Mouse (Mus musculus) neural tube, embryonic 14.5 days (tissue): Measurements from ENCODE around the gene Slc30a2. TPM values are rescaled to one million over a fixed set of nuclear protein-coding genes. Genes with fewer than 3 reads are reported as not detected.

Source experiments
- ATAC-seq: fragments of 200-750 bp; cut with Nextera tagmentation; 2 replicates; pipeline ENCODE4 v1.8.0; 2017; ENCODE audit warnings: low read depth, mild to moderate bottlenecking, moderate TSS enrichment, moderate library complexity
- H3K27ac ChIP-seq: fragments of 300-500 bp; sonication (generic); 2 replicates; pipeline ENCODE4 v1.5.1; 2014; ENCODE audit warnings: low read depth, mild to moderate bottlenecking, control low read depth, low read length, moderate library complexity, mixed read lengths
- H3K27me3 ChIP-seq: fragments of 300-500 bp; sonication (generic); 2 replicates; pipeline ENCODE4 v1.6.1; 2014; ENCODE audit warnings: low read length; ENCODE audit not compliant: control insufficient read depth, insufficient read depth
- H3K36me3 ChIP-seq: fragments of 300-500 bp; sonication (generic); 2 replicates; pipeline ENCODE4 v1.6.1; 2014; ENCODE audit warnings: low read length, mixed read lengths; ENCODE audit not compliant: control insufficient read depth, insufficient read depth
- H3K4me1 ChIP-seq: fragments of 300-500 bp; sonication (generic); 2 replicates; pipeline ENCODE4 v1.6.1; 2014; ENCODE audit warnings: low read length; ENCODE audit not compliant: control insufficient read depth, insufficient read depth
- H3K4me2 ChIP-seq: fragments of 300-500 bp; sonication (generic); 2 replicates; pipeline ENCODE4 v1.6.1; 2014; ENCODE audit warnings: mild to moderate bottlenecking, low read depth, low read length, control low read depth
- H3K4me3 ChIP-seq: fragments of 300-500 bp; sonication (generic); 2 replicates; pipeline ENCODE4 v1.5.1; 2014; ENCODE audit warnings: low read depth, low read length, control low read depth, mixed read lengths
- H3K9ac ChIP-seq: fragments of 300-500 bp; sonication (generic); replicated peaks from 2 replicates; pipeline ENCODE4 v1.6.1; 2014; ENCODE audit warnings: low read depth, mild to moderate bottlenecking, control low read depth, low read length, mixed read lengths
- H3K9me3 ChIP-seq: fragments of 300-500 bp; sonication (generic); 2 replicates; pipeline ENCODE4 v1.6.1; 2016; ENCODE audit warnings: low read length; ENCODE audit not compliant: control insufficient read depth
- WGBS: fragments of 180-500 bp; shearing (Covaris S2); extraction: QIAGEN DNeasy Blood & Tissue Kit; methylation state at CpG from one replicate; pipeline ENCODE4 v1.1.7; 2014; 5-methylcytosine and 5-hydroxymethylcytosine counted together
- polyA plus RNA-seq: library from polyadenylated mRNA; unstranded; fragments of >200 nt; fragmentation: Nextera tagmentation; extraction: Ambion mirVana; gene quantifications from 2 replicates; pipeline ENCODE4 v1.2.1, GENCODE M21; 2014

The Slc30a2 gene
- polyA plus RNA-seq, 1 experiment from 2014 or later, result 0.16 TPM

DNA sequence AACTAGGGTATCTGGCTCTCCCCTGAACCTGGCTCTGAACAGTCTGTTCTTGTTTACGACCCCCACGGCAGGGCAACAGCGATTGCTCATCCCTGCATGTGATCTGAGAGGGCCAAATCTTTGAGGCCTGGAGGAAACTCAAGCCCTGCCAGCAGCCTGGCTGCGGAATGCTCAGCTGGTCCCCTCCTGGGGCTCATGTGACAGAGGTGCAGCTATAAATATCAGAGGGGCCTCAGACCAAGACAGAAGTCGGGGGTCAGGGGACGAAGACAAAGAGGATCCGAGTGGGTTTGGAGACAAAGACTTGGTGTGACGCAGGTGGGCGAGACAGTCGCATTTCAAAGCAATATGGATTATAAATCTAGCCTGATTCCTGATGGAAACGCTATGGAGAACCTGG, 28.1 kb upstream of the Slc30a2 start, which contains the start of gene Trim63:
Gene Trim63 (plus strand): TSS at position 245 of the 400 bp plus-strand sequence.
- H3K4me3 ChIP-seq, result no peak within 1 kb of the TSS
- ATAC-seq, result no peak
- H3K9me3 ChIP-seq, result no peaks in the 10 kb centered on the region
- no peaks in the 10 kb centered on the region for H3K36me3 ChIP-seq
- no peak within 1 kb of the TSS for H3K4me2 ChIP-seq
- H3K27ac ChIP-seq, result no peak within 1 kb of the TSS
- WGBS, result 15% methylated on average over 11 of the region's 11 CpGs
- H3K27me3 ChIP-seq, result no peaks in the 10 kb centered on the region
- H3K4me1 ChIP-seq, result no peaks in the 10 kb centered on the region
- H3K9ac ChIP-seq, result 0 out of 2 replicates have a peak within 1 kb of the TSS, but pooled peaks have one; percentile 3

- H3K27me3 ChIP-seq, result no peaks in the 10 kb centered on the region
- WGBS, result 86% methylated on average over 9 of the region's 9 CpGs
- H3K27ac ChIP-seq, result no peak overlapping the region
- no peaks in the 10 kb centered on the region for H3K9me3 ChIP-seq
- no peak overlapping the region for H3K9ac ChIP-seq
- H3K4me3 ChIP-seq, result no peak overlapping the region
- ATAC-seq, result no peak
- no peaks in the 10 kb centered on the region for H3K36me3 ChIP-seq
- no peaks in the 10 kb centered on the region for H3K4me1 ChIP-seq
- H3K4me2 ChIP-seq, result no peak overlapping the region
Observed at GRCm38 (mm10) chr4:134315470-134315869, 27.5 kb upstream of the Slc30a2 start.

DNA sequence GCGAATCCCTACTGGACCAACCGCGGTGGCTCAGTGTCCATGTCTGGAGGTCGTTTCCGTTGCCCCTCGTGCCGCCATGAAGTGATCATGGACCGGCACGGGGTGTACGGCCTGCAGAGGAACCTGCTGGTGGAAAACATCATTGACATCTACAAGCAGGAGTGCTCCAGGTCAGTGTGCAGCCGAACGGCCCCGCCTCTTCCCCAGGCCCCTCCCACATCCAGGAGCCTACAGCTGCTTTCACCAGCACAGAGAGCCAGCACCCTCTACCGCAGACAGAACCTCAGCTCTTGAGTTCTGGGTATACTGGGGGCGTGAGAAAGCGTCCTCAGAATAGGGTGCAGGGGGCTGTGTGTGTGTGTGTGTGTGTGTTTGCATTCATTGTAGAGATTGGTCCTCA, 26.6 kb upstream of the Slc30a2 start:
- 54% methylated on average over 16 of the region's 16 CpGs for WGBS
- Histone ChIP-seq H3K4me3 (no peak overlapping the region), H3K27me3 (no peaks in the 10 kb centered on the region), H3K4me1 (no peaks in the 10 kb centered on the region), H3K9ac (no peak overlapping the region), H3K36me3 (no peaks in the 10 kb centered on the region), H3K4me2 (no peak overlapping the region), H3K27ac (no peak overlapping the region), H3K9me3 (no peaks in the 10 kb centered on the region)
- ATAC-seq, result no peak

GRCm38 (mm10) chr4:134319074-134319473, 23.9 kb upstream of the Slc30a2 start:
- no peaks in the 10 kb centered on the region for H3K36me3 ChIP-seq
- H3K4me3 ChIP-seq, result no peak overlapping the region
- H3K9me3 ChIP-seq, result no peaks in the 10 kb centered on the region
- H3K27ac ChIP-seq, result no peak overlapping the region
- no peaks in the 10 kb centered on the region for H3K27me3 ChIP-seq
- no peaks in the 10 kb centered on the region for H3K4me1 ChIP-seq
- no peak overlapping the region for H3K9ac ChIP-seq
- 89% methylated on average over 5 of the region's 5 CpGs for WGBS
- no peak overlapping the region for H3K4me2 ChIP-seq
- ATAC-seq, result no peak

DNA sequence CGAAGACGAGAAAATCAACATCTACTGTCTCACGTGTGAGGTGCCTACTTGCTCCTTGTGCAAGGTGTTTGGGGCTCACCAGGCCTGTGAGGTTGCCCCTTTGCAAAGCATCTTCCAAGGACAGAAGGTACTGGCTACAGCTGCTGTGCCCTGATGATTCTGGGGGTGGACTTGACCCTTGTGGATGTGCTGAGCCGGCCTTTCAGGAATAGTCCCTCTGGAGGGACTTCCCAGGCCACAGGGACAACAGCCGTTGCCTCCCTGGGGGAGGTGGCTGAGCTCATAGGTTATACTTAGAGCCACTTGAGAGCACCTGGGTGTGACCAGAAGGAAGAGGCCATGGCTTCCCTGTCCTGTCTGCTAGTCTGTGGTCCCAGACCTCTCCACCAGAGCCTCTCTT, 23.3 kb upstream of the Slc30a2 start:
- ATAC-seq, result no peak
- WGBS, result 66% methylated on average over 5 of the region's 5 CpGs
- no peaks in the 10 kb centered on the region for H3K27me3 ChIP-seq

GRCm38 (mm10) chr4:134321524-134321923, 21.5 kb upstream of the Slc30a2 start:
- H3K4me2 ChIP-seq, result no peak overlapping the region
- no peaks in the 10 kb centered on the region for H3K9me3 ChIP-seq
- no peaks in the 10 kb centered on the region for H3K4me1 ChIP-seq
- ATAC-seq, result no peak
- no peaks in the 10 kb centered on the region for H3K27me3 ChIP-seq
- WGBS, result 64% methylated on average over 3 of the region's 3 CpGs
- no peak overlapping the region for H3K27ac ChIP-seq
- no peaks in the 10 kb centered on the region for H3K36me3 ChIP-seq
- H3K9ac ChIP-seq, result no peak overlapping the region
- H3K4me3 ChIP-seq, result no peak overlapping the region

More for the DNA sequence above, 23.3 kb upstream of the Slc30a2 start:
- no peaks in the 10 kb centered on the region for H3K9me3 ChIP-seq
- no peak overlapping the region for H3K27ac ChIP-seq
- no peak overlapping the region for H3K9ac ChIP-seq
- no peaks in the 10 kb centered on the region for H3K36me3 ChIP-seq
- H3K4me3 ChIP-seq, result no peak overlapping the region
- no peaks in the 10 kb centered on the region for H3K4me1 ChIP-seq
- H3K4me2 ChIP-seq, result no peak overlapping the region

DNA sequence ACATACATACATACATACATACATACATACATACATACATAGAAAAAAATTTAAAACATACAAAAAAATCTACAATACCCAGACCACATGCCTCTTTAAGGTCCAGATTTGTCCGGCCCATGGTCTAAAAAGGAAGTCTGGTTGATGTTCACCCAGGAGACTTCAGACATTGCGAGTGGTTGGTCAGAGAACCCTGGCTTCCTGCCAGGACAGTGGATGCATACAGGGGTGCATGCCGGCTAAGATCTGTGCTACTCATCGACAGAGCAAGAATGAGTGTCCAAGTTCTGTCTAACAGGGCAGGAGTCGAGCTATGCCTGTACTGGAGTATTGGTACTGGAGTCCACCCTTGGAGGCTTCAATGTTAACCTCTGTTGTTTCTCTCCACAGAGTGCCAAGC, 18.3 kb upstream of the Slc30a2 start:
- Histone ChIP-seq H3K27me3 (no peaks in the 10 kb centered on the region), H3K36me3 (no peaks in the 10 kb centered on the region), H3K9me3 (no peaks in the 10 kb centered on the region), H3K4me2 (no peak overlapping the region), H3K9ac (no peak overlapping the region), H3K27ac (no peak overlapping the region), H3K4me1 (no peaks in the 10 kb centered on the region), H3K4me3 (no peak overlapping the region)
- WGBS, result 73% methylated on average over 5 of the region's 5 CpGs
- ATAC-seq, result no peak

DNA sequence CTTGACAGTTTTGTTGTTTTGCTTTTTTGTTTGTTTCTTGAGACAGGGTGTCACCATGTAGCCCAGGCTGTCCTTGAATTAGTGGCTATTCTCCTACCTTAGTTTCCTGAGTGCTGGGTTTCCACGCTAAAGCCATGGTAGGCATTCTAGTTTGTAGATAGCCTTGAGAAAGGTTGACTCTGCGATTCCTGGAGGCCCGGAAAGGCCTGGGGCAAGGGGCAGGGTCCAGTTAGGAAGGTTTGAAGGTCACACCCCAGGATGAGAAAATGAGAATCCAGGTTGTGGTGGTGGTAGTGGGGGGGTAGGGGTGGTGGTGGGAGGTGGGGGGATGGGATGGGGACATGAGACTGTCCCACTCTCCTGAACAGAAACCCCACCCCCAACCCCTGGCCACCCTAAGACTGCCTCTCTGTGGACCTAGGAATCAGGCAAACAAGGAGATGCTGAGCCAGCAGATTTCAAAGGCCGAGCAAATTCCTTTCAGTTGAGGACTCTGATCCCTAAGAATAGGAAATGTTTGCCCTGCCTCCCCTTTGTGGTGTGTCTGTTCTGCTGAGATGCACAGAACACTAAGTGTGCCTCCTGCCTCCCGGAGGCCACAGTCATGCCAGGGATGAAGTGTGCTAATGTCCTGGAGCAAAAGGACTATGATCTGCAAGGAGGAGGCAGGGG, 16.0 kb upstream of the Slc30a2 start:
- no peaks in the 10 kb centered on the region for H3K36me3 ChIP-seq
- ATAC-seq, result no peak
- 66% methylated on average over 5 of the region's 5 CpGs for WGBS
- H3K9ac ChIP-seq, result no peak overlapping the region
- H3K4me3 ChIP-seq, result no peak overlapping the region
- no peak overlapping the region for H3K27ac ChIP-seq
- no peaks in the 10 kb centered on the region for H3K9me3 ChIP-seq
- no peak overlapping the region for H3K4me2 ChIP-seq
- no peaks in the 10 kb centered on the region for H3K27me3 ChIP-seq
- H3K4me1 ChIP-seq, result no peaks in the 10 kb centered on the region

DNA sequence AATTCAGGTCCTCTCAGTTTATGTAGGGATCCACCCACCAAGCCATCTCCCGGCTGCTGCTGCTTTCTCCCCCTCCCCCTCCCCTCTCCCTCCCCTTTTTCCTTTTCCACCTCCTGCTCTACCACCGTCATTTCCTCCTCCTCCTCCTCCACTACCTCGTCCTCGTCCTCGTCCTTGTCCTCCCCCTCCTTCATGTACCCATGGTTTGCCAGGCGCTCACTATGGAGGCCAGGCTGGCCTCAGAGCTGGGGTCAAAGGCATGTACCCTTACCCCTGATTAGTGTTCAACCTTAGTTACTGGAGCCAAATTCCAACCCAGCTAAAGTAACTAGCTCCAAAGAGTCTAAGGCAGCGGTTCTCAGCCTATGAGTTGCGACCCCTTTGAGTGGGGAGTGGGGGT, 14.8 kb upstream of the Slc30a2 start:
- Histone ChIP-seq H3K4me3 (no peak overlapping the region), H3K36me3 (no peaks in the 10 kb centered on the region), H3K9ac (no peak overlapping the region), H3K27me3 (no peaks in the 10 kb centered on the region), H3K27ac (no peak overlapping the region), H3K4me1 (no peaks in the 10 kb centered on the region), H3K9me3 (no peaks in the 10 kb centered on the region), H3K4me2 (no peak overlapping the region)
- WGBS, result 64% methylated on average over 8 of the region's 8 CpGs
- no peak for ATAC-seq
